Mouse (Mus musculus) lung, postnatal 4 days (tissue): ENCODE measurements around the gene Usp28.
A peak's percentile ranks its signal among the peaks of the same experiment; 100 is the strongest.
"Not testable (repeated sequence)": the region's sequence is repeated elsewhere in the genome, so short reads cannot be mapped to it uniquely, and the experiment has no call there.

ENCODE experiments used
- DNase-seq, 2 experiments: peaks; one replicate each; pipeline ENCODE4 v3.0.0; 2021

The Usp28 gene

GRCm38 (mm10) chr9:48984845-48985707, at the start of gene Usp28:
TSS of gene Usp28 (plus strand) at chr9:48985375.
- DNase-seq = peak; percentile 100

GRCm38 (mm10) chr9:48942349-48942748, 42.8 kb upstream of the Usp28 start:
- DNase-seq = no peak

- DNase-seq = no peak
Measured at GRCm38 (mm10) chr9:48947565-48947964, 37.6 kb upstream of the Usp28 start.

- no peak for DNase-seq
Measured at GRCm38 (mm10) chr9:48961314-48961713, 23.9 kb upstream of the Usp28 start.

- DNase-seq = no peak
Measured at GRCm38 (mm10) chr9:48962131-48962530, 23.0 kb upstream of the Usp28 start.

GRCm38 (mm10) chr9:48964587-48965040, 20.6 kb upstream of the Usp28 start, which contains the start of gene Htr3b:
TSS of gene Htr3b (minus strand) at chr9:48964990.
- DNase-seq = peak in 1 of 2 experiments; percentile 23

- DNase-seq = peak in 1 of 2 experiments; percentile 39
Measured at GRCm38 (mm10) chr9:48972494-48972893, 12.7 kb upstream of the Usp28 start.

- no peak for DNase-seq
Measured at GRCm38 (mm10) chr9:48976661-48977355, 8.4 kb upstream of the Usp28 start.

- no peak for DNase-seq
Measured at GRCm38 (mm10) chr9:48980371-48980770, 4.8 kb upstream of the Usp28 start.

- DNase-seq = no peak
Measured at GRCm38 (mm10) chr9:48980781-48981180, 4.4 kb upstream of the Usp28 start.

- DNase-seq = no peak
Measured at GRCm38 (mm10) chr9:48981827-48982226, 3.3 kb upstream of the Usp28 start.

GRCm38 (mm10) chr9:48983801-48984200, 1.4 kb upstream of the Usp28 start:
- DNase-seq = not testable (repeated sequence)

GRCm38 (mm10) chr9:48984320-48984844, 793 bp upstream of the Usp28 start:
- no peak for DNase-seq

- no peak for DNase-seq
Measured at GRCm38 (mm10) chr9:48985708-48986088, 523 bp downstream of the Usp28 start.

- no peak for DNase-seq
Measured at GRCm38 (mm10) chr9:48986616-48987141, 1.5 kb downstream of the Usp28 start.

- no peak for DNase-seq
Measured at GRCm38 (mm10) chr9:48987201-48988101, 2.3 kb downstream of the Usp28 start.

- no peak for DNase-seq
Measured at GRCm38 (mm10) chr9:48991671-48992070, 6.5 kb downstream of the Usp28 start.

- no peak for DNase-seq
Measured at GRCm38 (mm10) chr9:48994779-48995178, 9.6 kb downstream of the Usp28 start.

GRCm38 (mm10) chr9:48995735-48996134, 10.6 kb downstream of the Usp28 start:
- no peak for DNase-seq

- no peak for DNase-seq
Measured at GRCm38 (mm10) chr9:48999256-48999655, 14.1 kb downstream of the Usp28 start.

- no peak for DNase-seq
Measured at GRCm38 (mm10) chr9:49015824-49016223, 30.6 kb downstream of the Usp28 start.

GRCm38 (mm10) chr9:49021289-49021688, 36.1 kb downstream of the Usp28 start:
- DNase-seq = no peak
